Comparison of ENCODE assay signal across 8 mouse cellular contexts in the genomic region with DNA sequence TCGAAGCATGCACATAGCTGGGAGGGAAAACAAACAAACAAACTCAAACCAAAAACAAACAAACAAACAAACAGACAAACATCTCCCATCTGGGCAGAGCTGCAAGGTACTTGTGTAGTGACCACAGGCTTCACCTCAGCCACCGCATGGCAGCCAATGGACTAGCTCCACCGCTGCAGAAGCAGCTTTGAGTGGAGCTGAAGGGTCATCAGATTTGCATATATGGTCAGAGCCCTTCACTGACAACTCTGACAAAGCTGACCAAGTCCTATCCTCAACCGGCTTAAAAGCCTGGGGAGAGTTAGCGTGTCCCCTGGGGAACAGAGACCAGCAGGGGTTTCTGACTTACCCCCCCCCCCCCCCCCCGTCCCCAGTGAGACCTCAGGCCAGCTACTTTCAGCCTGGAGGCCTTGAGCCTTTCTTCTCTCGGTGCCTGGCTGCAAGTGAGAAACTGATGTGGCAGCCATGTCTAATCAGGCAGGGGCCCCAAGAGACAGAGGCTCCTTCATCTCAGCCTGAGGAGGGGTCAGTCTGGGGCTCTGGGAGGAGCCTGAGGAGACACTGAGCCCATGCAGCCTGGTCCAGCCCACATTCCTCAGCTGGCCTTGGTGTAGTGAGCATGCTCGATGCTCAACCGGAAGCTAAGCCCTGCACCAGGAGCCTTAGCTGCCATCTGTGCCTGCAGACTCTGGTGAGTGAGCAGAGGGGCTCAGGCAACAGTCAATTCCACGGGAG. TPM values are rescaled to one million over a fixed set of nuclear protein-coding genes. Genes with fewer than 3 reads are reported as not detected.
DNase-seq lines count a peak whose midpoint lies in the region; TF ChIP-seq lines count a peak whose summit lies in the region.

No protein-coding gene starts in this region.

- intact Hi-C loops in left cerebral cortex, adult 2 months (cut with DNase I): no loop called here
- intact Hi-C loops in gastrocnemius, postnatal 14 days (cut with DNase I; ENCODE audit: low total_unique reads): no loop called here

- no peak overlapping the region for H3K27ac ChIP-seq in left cerebral cortex, adult 2 months

- no peak overlapping the region for H3K4me3 ChIP-seq in left cerebral cortex, adult 2 months

- peak; percentile 24 for DNase-seq in 3134 (ENCODE audit: extremely low read depth, insufficient read length, low spot score)
- peak; percentile 10 for DNase-seq in 3T3-L1 (ENCODE audit: low read depth, low spot score)
- DNase-seq in heart, postnatal 4 days: peak; percentile 28
- DNase-seq in mesoderm, embryonic 11.5 days (ENCODE audit: low read depth, low spot score): peak; percentile 86
- DNase-seq in spleen, adult 18-20 months: no peak
- DNase-seq in left cerebral cortex, adult 2 months (ENCODE audit: extremely low spot score in 1 of 2, low spot score in 2 of 2): no peak
- DNase-seq in spleen, postnatal 4 days (ENCODE audit: low spot score in 2 of 2): no peak
- no peak for DNase-seq in gastrocnemius, postnatal 14 days

- no peak for TF ChIP-seq CTCF in left cerebral cortex, adult 2 months (IDR thresholded peaks at IDR 0.05)

RNA-seq across cellular contexts. Expression of gene Pja1, which starts 12.4 kb away (rescaled TPM):
- total RNA-seq in heart, postnatal 4 days (2021): 10 to 100 TPM; 37.7 to 40.0 TPM
- 100 to 1,000 TPM; 212 to 214 TPM for total RNA-seq in left cerebral cortex, adult 2 months (2021)
- total RNA-seq in gastrocnemius, postnatal 14 days (2021): 10 to 100 TPM; 17.1 to 23.0 TPM

Comparison
In these comparisons a context has a peak if more than half of its experiments do, and no peak if none do; other contexts are left out.
1. DNase-seq: peak in 3134 (single experiment), 3T3-L1 (single experiment), heart, postnatal 4 days (single experiment) and mesoderm, embryonic 11.5 days (single experiment); none in spleen, adult 18-20 months (0 of 2), left cerebral cortex, adult 2 months (0 of 2), spleen, postnatal 4 days (0 of 2) and gastrocnemius, postnatal 14 days (single experiment).
2. RNA of gene Pja1, which starts 12.4 kb away (total RNA-seq): 212 to 214 TPM in left cerebral cortex, adult 2 months; 37.7 to 40.0 TPM in heart, postnatal 4 days and 17.1 to 23.0 TPM in gastrocnemius, postnatal 14 days; every median in the first group is over 4 times any median in the second.